Comparison of ENCODE assay signal across 1 mouse cellular context in the genomic region with DNA sequence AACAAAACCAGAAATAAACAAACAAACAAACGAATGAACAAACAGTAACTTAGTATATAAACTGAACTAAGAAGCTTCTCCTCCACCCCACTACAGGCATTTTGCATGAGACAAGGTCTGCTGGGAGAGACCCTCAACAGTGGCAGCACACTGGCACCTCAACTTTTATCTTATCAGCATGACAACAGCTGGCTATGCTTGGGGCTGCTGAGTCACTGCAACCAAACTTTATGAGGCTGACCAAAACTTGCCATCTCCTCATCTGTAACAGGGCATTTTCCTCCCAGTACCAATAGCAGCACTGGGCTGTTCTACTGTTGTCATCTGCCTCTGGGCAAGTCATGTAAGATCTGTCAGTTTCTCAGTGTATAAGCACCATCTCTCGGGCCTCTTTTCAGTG.
TF ChIP-seq lines count a peak whose summit lies in the region.

No protein-coding gene starts in this region.

TF ChIP-seq in MEL, 35 proteins besides CTCF, POLR2A, EP300 and RAD21:
- TF ChIP-seq GABPA (IDR thresholded peaks at IDR 0.05; ENCODE audit: low read depth, low read length) (peak; percentile 77; the same call in 1 of the 2 replicates), RCOR1 (IDR thresholded peaks at IDR 0.05; ENCODE audit: low read depth, low read length) (peak; percentile 19; the same call in 1 of the 2 replicates), ZMIZ1 (IDR thresholded peaks at IDR 0.05; ENCODE audit: low read depth, low read length) (no peak), MEF2A (IDR thresholded peaks at IDR 0.05; ENCODE audit: extremely low read depth, insufficient replicate concordance, low read depth, low read length, poor library complexity, severe bottlenecking) (no peak), TAL1 (IDR thresholded peaks at IDR 0.05; ENCODE audit: low read length) (peak; percentile 95), MXI1 (IDR thresholded peaks at IDR 0.05; ENCODE audit: low read depth, low read length) (no peak), SMC3 (IDR thresholded peaks at IDR 0.05; ENCODE audit: low read depth, low read length) (no peak), UBTF (IDR thresholded peaks at IDR 0.05; ENCODE audit: borderline replicate concordance, insufficient read depth, low read depth, low read length) (no peak), CHD1 (IDR thresholded peaks at IDR 0.05; ENCODE audit: low read depth, low read length) (no peak), POLR2AphosphoS2 (IDR thresholded peaks at IDR 0.05; ENCODE audit: low read length) (no peak), ELF1 (IDR thresholded peaks at IDR 0.05; ENCODE audit: low read depth, low read length) (no peak), MAZ (IDR thresholded peaks at IDR 0.05; ENCODE audit: low read depth, low read length) (no peak), USF1 (IDR thresholded peaks at IDR 0.05; ENCODE audit: low read depth, low read length) (no peak), E2F4 (IDR thresholded peaks at IDR 0.05; ENCODE audit: borderline replicate concordance, low read depth, low read length) (no peak), SIN3A (IDR thresholded peaks at IDR 0.05; ENCODE audit: low read length) (peak; percentile 78), CHD2 (IDR thresholded peaks at IDR 0.05; ENCODE audit: low read length) (no peak), USF2 (IDR thresholded peaks at IDR 0.05; ENCODE audit: borderline replicate concordance in 1 of 2, insufficient read depth in 1 of 2, low read depth in 1 of 2, low read length in 2 of 2) (no peak), BHLHE40 (IDR thresholded peaks at IDR 0.05; ENCODE audit: borderline replicate concordance, low read depth, low read length) (0 out of 2 replicates have a peak, but pooled peaks have one; percentile 23), GATA1 (IDR thresholded peaks at IDR 0.05; ENCODE audit: low read depth, low read length) (peak; percentile 95), ZKSCAN1 (IDR thresholded peaks at IDR 0.05; ENCODE audit: low read depth, low read length) (no peak), MAX (IDR thresholded peaks at IDR 0.05; ENCODE audit: low read length) (no peak), KAT2A (conservative IDR thresholded peaks at IDR 0.05; ENCODE audit: low read depth, low read length) (no peak), MYC (IDR thresholded peaks at IDR 0.05; ENCODE audit: low read depth, low read length) (no peak), ZC3H11A (IDR thresholded peaks at IDR 0.05; ENCODE audit: low read depth, low read length) (no peak), ZNF384 (IDR thresholded peaks at IDR 0.05; ENCODE audit: low read depth, low read length) (no peak), MAFK (IDR thresholded peaks at IDR 0.05; ENCODE audit: borderline replicate concordance, low read depth, low read length) (peak; percentile 66; the same call in 1 of the 2 replicates), POLR2AphosphoS5 (IDR thresholded peaks at IDR 0.05; ENCODE audit: borderline replicate concordance, low read depth, low read length) (no peak), HCFC1 (IDR thresholded peaks at IDR 0.05; ENCODE audit: low read depth, low read length) (peak; percentile 32; the same call in 1 of the 2 replicates), NELFE (IDR thresholded peaks at IDR 0.05; ENCODE audit: low read depth, low read length) (no peak), TBP (IDR thresholded peaks at IDR 0.05; ENCODE audit: low read depth, low read length) (0 out of 2 replicates have a peak, but pooled peaks have one; percentile 15), MYB (IDR thresholded peaks at IDR 0.05; ENCODE audit: low read depth, low read length) (no peak), NRF1 (IDR thresholded peaks at IDR 0.05; ENCODE audit: insufficient read depth, low read depth, low read length, poor library complexity, severe bottlenecking) (no peak), ETS1 (IDR thresholded peaks at IDR 0.05; ENCODE audit: low read depth, low read length) (peak; percentile 97), JUND (IDR thresholded peaks at IDR 0.05; ENCODE audit: low read depth, low read length) (0 out of 2 replicates have a peak, but pooled peaks have one; percentile 20), TCF12 (IDR thresholded peaks at IDR 0.05; ENCODE audit: low read depth, low read length) (peak; percentile 84)
